Mouse (Mus musculus) c-Kit-negative CD71-positive TER-119-positive erythroid progenitor cells, embryonic 14.5 days (primary cell): ENCODE results near the gene Pou2f1.

Experiments used
- DNase-seq: peaks from one replicate; pipeline ENCODE4 v3.0.0-alpha.2; 2013; ENCODE audit warnings: low read depth, low spot score

The Pou2f1 gene

GRCm38 (mm10) chr1:165882146-165882900 lies 120.2 kb downstream of the Pou2f1 start:
- DNase-seq: no peak

- no peak for DNase-seq
Measured at GRCm38 (mm10) chr1:165878751-165879150, 123.7 kb downstream of the Pou2f1 start.

GRCm38 (mm10) chr1:165875520-165876284 lies 126.8 kb downstream of the Pou2f1 start:
- no peak for DNase-seq

- DNase-seq: no peak
Measured at GRCm38 (mm10) chr1:165874645-165875044, 127.8 kb downstream of the Pou2f1 start.

DNA sequence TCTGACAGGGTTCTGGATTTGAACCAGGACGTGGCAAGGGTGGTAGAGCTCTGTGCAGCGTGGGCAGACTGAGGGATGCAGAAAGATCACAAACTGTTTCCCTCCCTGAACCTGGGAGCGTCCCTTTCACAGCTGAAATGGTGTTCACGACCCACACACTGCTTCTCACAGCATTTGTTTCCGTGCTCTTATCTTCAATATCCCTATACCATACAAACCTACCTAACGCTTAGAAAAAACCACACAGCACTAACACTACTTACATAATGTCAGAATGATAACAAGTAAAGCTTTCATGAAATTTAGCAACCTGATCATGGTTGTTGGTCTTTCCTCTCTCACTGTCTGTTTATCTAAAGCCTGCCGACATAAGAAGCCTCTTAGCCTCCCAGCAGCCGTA lies 133.8 kb downstream of the Pou2f1 start:
- no peak for DNase-seq

GRCm38 (mm10) chr1:165866630-165867280 lies 135.7 kb downstream of the Pou2f1 start:
- DNase-seq: no peak

DNA sequence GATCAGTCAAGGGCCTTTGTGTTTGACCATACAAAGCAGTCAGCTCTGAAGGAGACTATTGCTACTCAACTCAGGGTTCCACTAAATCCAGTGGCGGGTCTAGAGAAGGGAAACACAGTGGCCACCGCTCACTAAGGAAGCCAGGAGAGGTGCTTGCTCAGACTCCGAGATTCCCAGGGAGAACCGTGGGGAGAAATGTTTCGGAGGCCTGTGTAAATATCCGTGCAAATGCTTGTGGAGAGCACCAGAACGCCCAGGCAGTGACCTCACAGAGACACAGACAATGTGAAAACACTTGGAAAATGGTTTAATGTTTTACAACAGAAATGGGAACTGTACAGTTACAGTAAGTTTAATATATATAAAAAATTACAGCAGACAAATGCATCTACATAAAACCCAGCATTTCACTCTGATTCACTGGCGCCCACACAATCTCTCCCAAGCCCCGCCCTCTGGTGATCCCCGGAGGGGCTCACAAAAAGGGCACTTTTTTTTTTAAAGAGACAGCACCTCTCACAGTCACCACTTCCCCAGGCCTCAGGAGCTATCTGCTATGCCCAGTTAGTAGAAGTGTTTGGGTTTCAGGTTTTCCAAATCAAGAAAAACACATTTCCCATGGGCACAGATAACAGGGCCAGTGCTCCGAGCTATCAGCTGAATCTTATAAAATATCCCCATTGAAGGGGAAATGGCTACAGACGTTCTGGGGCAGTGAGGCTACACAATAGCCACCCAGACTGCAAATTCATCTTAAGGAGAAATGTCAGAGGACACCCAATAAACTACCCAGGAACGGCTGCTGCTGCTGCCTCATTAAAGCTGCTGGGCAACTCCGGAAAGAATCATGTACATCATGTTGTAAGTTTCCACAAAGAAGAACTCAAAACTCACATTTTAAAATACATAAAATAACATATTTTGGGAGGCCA lies 137.3 kb downstream of the Pou2f1 start:
- no peak for DNase-seq

DNA sequence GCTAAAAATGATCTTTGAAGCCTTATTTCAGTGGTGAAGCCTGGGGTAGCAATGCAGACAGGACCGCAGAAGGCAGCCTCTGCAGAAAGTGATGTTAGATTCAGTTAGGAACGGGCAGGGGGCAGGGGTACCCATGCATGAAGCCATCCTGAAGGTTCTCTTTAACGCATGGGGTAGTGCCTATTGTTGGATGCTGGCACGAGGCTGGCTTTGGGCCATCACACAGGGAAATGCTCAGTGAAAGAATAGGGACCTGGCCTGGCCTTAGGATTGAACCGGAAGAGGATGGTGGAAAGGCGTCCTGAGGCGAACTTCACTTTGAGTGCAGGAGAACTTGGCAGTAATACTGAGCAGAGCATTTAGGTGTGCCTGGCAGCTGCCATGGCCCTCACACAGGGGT lies 140.4 kb downstream of the Pou2f1 start:
- no peak for DNase-seq

GRCm38 (mm10) chr1:165861235-165861609 lies 141.3 kb downstream of the Pou2f1 start:
- DNase-seq: no peak

DNA sequence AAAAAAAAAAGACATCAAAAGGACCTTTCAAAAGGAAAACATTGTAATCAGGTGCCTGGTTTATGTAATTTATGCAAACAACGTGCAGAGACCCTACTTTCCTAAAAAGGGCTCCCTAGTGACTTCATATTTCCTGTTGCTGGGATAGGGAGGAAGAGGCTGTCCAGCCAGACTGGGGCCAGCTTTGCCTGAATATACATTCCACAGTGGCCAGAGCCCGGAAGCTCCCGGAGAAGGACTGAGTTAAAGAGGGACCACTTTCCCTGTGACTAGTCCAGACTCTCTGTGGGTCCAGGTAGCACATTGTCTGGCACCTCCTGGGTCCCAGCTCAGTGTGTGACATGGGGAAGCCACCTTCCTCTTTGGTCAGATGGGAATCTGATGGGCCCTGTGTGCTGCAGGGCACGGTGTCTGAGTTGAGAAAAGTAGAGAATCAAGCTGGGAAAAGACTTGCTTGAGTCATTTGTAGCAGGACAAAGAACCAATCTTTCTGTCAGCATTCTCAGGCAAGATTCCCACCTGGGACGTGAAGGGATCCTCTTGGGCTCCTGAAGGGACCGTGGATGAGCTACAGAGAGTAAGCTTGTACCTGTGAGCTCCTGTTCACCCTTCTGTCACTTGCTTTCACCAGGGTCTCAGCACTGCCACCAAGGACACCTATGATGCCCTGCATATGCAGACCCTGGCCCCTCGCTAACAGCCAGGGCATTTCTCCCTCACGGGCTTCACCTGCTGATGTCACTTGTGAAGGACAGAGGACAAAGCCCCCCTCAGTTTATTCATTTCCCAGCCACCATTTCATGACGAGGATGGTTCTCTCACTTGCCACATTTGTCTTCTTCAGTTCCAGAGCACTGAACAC lies 141.9 kb downstream of the Pou2f1 start:
- no peak for DNase-seq

DNA sequence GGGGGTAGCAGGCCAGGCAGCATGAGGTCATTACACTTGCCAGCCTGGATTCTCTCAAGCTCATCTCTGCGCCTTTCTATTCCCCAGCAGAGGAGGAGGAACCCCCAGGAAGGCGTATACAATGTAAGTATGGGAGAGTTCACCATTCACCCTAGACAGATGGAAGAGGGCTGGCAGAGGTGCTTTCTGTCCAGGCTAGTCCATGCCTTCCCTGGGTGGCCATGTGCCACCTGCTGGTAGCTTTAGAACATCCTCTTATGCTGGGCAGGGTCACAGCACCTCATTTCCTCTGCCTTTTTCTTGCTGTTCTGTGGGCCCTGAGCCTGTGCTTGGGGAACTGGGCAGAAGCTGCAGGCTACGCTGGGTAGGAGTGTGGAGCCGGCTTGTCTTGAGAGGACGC lies 144.1 kb downstream of the Pou2f1 start:
- DNase-seq: no peak

DNA sequence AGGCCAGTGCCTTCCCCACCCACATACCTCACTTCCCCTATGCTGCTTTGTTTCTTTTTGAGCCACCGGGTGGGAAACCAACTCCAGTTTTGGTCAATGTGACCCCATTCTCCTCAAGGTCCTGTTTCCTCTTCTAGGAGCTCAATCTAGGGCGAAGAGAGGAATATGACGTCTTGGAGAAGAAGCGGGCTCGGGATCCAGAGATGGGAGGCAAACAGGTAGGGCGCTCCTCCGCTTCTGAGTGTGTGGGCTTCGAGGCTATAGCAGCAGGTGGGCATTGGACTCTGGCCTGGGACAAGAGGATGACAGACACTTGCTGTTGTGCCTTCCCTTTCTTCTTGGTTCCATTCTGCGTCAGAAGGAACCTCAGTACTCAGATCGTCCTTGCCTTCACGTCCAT lies 145.2 kb downstream of the Pou2f1 start:
- no peak for DNase-seq

DNA sequence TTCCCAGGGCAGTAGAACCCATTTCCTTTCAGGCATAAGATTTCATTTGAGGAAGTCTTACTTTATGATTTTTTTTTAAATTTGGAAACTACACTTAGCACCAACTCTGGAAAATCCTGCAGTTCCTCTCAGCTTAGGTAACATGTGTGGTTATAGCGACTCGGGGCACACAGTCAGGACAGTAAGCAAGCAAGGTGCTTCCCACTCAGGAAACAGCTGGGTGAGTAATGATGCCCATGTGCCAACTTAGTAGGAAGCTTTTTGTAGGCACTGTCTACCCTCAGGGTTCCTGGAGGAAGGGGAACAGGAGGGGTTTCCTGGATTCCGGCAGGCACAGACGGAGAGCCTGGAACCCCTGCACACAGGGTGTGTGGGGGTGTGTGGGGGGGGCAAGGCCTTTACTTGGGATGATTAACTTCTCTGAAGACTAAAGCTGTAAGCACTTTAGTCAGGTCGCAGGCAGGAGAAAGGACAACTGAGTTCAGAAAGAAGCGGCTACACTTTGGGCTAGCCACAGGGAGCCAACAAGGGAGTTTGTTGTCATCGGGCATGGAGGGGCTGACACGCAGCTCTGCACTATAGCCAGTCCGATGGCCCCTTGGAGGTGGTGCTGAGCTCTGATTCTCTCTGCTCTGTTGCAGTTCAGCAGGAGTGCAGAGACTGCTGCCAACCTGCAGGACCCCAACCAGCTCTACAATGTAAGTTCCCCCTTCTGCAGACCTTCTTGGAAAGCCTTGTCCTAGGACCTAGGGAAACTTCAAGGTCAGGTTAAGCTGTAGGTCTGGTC lies 146.5 kb downstream of the Pou2f1 start:
- no peak for DNase-seq

GRCm38 (mm10) chr1:165853729-165854420 lies 148.6 kb downstream of the Pou2f1 start:
- DNase-seq: peak; percentile 48

DNA sequence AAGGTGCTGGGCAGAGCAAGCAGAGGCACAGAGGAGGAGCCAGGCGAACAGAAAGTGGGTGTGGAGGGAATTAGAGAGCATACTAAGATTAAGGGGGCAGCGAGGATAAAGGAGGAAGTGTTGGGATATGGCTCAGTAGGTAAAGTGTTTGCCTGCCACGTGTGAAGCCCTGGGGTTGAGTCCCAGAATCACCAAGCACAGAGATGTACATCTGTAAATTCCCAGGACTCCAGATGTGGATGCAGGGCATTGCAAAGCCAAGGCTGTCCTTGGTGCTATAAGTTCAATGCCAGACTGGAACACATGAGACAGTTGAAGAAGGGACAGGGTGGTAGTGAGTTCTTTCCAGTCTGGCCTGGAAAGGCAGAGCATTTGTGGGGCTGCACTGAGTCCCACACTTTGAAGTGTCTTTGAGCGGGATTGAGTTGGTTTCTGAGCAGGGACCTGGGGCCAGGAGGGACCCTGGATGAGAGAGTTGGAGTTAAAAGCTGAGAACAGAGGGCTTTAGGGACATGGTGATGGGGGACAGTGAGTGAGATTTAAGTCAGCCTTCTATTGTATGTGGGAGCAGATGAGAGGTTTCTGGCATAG lies 149.3 kb downstream of the Pou2f1 start:
- no peak for DNase-seq

- DNase-seq: no peak
Measured at GRCm38 (mm10) chr1:165852131-165852530, 150.3 kb downstream of the Pou2f1 start.

- no peak for DNase-seq
Measured at GRCm38 (mm10) chr1:165849458-165850445, 152.7 kb downstream of the Pou2f1 start.

GRCm38 (mm10) chr1:165848881-165849280 lies 153.6 kb downstream of the Pou2f1 start:
- DNase-seq: no peak
